Mouse (Mus musculus) gastrocnemius, adult 8-10 months (tissue): ENCODE results near the gene Trip12. TPM values are rescaled to one million over a fixed set of nuclear protein-coding genes. Genes with fewer than 3 reads are reported as not detected.
A peak's percentile ranks its signal among the peaks of the same experiment; 100 is the strongest.

Source experiments
- DNase-seq, 2 experiments: peaks; one replicate each; pipeline ENCODE4 v3.0.0; 2022; ENCODE audit warnings: low spot score in 2 of 2
- total RNA-seq, 4 experiments: library from RNA; stranded (reverse); gene quantifications; 2 replicates each; pipeline ENCODE4 v1.2.4; 2022

Gene Trip12
- total RNA-seq, 4 experiments from 2014 or later: 184 to 209 (median 202) TPM

DNA sequence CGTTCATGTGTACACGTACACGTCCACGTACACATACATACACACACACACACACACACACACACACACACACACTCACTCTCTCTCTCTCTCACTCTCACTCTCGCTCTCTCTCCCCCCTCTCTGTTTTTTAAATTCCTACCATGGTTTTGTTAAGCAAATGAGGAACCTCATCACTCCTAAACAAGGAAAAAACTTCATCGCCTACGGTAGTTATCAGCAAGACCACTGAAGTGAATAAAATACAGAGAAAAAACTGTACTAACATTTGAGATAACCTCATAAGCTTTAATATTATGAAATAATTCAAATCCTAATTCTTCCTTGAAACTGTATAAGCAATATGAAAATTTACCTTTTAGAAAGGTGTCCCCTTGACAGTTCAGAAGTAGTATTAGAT, 45.0 kb downstream of the Trip12 start:
- no peak for DNase-seq

DNA sequence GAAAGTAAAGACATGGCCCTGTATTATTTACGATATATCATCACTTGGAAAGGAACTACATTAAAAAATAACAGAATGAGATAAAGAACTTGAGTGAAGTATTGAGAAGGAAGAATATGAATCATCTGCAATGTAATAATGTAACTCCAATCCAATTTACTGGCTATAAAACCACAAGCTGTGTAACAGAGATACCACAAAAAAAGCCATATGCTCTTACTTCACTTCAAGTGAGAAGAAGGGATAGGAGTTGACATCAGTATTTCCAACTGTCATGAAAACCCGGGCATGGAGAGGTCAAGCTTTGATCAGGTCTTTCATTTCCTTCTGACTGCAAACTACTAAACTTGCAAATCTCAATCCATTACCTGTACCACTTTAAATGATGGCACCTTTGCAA, 48.9 kb downstream of the Trip12 start:
- DNase-seq: no peak

DNA sequence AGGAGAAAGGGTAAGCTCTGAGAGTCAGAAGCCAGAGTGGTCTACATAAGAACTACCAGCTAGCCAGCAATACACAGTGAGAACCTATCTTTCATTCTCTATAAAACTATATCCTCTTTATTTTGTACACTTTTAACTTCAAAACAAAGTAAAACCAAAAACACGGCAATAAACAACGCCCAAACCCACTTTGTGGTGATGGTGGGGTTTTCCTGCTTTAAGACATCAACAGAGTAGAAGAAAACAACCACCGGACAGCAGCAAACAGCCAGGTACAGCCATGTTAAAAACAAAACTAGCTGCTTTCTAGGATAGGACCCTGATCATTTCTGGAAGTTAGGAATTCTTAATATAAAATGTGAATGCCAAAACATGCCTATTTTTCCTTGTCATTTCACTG, 59.7 kb downstream of the Trip12 start:
- DNase-seq: no peak

DNA sequence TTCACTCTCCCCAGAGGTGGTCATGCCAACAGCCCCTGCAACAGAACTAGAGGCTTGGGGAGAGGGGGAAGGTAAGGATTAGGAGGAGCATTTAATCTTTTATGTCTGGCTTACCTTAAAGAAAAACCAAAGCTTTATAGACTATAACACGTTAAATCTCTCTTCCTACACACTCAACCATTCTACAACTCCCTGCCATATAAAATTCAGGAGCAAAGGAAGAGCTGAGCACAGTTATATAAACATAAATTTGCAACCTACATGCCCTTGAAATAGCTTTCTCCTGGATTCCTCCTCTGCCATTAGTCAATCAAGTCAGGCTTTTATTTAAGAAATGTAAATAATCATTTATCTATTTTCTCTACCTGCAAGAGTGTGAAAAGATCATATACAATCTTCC, 62.9 kb downstream of the Trip12 start:
- no peak for DNase-seq

DNA sequence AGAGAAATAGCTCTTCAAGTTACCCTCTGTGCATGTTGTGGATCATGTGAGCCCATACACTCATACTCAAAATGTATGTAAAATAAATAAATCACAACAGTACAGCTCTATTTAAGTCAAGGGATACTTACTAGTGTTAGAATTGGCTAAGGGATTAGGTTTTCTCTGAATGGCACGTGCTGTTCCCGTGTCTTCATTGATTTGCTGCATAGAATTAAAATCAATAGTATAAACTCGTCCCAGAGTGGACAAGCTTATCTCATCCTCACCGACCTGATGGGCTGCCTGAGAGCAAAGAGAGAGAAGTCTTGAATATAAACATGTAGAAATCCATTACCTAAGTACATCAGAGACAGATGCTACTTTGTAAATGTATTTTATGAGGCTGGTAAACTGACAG, 81.5 kb downstream of the Trip12 start:
- no peak for DNase-seq

DNA sequence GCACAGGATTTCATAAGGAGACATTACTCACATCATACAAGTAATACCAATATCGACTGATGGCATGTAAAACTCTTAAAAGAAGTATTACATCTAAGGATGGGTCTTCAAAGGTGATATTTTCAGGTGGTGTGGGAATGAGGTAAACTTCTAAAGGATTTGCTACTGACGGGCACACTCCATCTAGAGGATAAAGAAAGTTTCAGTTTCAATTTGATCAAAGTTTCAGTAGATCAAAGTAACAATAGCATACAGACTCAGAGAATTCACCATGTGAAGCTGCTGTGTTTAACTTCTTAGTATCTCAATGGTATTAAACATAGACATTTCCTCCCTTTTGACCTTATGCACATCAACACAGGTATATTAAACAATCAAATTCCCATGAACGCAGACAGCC, 98.2 kb downstream of the Trip12 start:
- no peak for DNase-seq

DNA sequence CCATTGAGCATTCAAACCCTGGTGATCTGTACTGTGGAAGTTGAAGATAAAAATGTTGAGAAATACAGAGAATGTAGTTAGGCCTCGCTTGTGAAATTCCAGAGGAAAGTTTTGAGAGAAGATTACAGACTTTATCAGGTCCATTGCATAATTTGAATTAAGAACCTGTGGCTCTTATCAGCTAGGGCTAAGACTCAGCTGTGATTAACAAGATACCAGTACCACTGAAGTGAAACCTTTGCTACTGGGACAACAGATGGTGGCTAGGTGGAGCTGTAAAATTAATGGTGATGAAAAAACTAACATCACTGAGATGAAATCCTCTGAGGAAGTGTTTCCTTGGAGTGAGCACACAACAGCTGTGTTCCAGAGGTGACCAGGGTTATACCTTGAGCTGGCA, 100.2 kb downstream of the Trip12 start:
- DNase-seq: no peak

DNA sequence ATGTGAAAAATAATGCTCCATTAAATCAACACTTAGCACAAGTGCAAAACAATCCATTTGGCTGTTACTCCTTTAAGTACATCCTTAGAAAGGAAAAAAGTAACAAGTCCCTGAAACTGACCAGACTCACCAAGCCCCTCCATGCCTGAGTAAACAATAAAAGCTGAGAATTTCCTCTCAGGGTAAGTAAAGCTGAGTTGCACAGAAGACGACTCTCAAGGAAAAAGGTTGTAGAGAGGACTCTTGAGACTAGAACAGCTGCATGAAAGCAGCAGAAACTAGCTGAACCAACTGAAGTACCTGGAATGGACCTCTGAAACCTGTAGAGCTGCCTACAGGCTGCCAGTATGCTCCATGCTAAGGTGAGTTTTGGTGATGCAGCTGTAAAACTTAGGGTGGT, 103.2 kb downstream of the Trip12 start:
- DNase-seq: no peak

DNA sequence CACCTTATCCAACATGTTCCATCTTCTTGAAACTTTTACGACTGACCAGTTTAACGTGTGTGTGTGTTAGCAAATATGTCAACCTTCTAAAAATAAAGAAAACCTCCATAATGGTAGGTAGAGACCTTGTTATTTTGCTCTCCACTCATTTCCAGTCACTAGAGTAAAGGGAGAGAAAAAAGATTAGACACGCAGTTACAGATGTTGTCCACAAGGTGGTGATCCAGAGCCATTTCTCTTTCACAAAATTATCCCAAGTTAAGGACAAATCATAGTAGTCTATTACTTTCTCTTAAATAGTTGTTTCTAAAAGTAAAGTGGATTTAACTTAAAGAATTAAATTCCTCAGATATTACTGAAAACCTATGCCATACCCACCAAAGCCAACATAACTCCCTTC, 106.5 kb downstream of the Trip12 start:
- DNase-seq: no peak

DNA sequence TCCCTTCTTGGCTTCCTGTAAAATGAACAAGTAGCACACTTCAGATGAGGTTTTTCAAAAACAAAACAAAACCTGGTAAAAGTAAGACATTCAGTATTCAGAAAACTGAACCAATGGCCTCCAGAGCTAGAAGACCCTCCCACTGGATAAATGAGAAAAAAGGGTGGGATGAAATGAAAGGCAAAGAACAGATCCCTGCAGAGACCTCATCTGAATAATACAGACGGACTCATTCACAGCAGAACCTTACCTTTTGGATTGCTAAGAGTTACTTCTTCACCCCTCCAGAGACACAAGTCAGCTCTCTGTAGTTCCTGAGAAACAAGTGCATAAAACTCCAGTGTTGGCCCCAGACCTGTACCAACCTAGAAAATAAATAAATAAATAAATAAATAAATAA, 108.6 kb downstream of the Trip12 start:
- no peak for DNase-seq

DNA sequence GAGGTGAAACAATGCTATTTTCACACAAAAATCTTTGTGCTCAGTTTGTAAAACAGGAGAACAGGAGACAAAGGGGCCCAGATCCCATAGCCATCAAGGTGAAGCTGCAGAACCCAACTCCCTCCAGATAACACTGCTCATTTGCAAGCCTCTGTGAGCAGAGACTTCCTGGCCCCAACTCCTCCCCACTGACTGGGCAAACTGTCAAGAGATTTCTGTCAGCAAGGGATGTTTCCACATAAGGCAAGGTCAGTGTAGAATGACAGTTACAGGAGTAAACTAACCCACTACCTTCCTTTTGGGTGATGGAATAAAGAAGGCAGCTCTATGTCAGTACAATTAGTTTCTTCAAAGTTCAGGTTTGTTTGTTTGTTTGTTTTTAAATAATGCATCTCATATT, 117.5 kb downstream of the Trip12 start:
- DNase-seq: no peak

DNA sequence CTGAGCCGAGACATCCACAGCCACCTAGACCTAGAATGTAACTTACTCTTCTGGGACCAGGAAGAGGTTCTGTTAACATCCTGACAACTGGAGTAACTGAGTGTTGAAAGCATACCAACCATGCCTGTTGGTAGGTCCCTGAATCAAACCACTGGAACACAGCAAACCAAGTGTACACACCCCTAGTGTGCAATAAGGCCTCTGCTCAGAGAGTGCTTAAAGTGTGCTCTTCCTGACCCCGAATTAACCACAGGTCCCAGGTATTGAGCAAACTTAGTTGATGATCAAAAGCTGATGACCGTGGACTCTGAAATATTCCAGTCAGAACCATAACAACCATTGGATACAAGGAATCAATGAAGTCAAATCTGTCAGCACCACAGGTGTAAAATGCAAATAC, 117.9 kb downstream of the Trip12 start:
- no peak for DNase-seq

DNA sequence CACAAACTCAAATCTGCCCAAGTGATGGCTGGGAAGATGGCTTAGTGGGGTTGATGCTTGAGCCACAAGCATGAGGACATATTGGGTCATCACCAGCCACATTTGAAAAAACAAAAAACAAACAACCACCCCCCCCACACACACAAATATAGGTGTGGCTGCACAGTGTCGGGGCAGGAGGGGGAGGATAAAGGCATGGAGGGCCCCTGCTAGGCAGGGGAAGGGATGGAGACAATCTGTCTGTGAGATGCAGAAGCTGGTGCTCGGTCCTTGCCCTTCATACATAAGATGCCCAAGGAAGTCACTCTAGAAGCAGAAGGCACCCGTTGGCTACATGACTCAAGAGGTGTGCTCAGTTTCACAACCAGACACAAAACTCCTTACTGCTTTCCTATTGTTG, 118.4 kb downstream of the Trip12 start:
- DNase-seq: no peak

DNA sequence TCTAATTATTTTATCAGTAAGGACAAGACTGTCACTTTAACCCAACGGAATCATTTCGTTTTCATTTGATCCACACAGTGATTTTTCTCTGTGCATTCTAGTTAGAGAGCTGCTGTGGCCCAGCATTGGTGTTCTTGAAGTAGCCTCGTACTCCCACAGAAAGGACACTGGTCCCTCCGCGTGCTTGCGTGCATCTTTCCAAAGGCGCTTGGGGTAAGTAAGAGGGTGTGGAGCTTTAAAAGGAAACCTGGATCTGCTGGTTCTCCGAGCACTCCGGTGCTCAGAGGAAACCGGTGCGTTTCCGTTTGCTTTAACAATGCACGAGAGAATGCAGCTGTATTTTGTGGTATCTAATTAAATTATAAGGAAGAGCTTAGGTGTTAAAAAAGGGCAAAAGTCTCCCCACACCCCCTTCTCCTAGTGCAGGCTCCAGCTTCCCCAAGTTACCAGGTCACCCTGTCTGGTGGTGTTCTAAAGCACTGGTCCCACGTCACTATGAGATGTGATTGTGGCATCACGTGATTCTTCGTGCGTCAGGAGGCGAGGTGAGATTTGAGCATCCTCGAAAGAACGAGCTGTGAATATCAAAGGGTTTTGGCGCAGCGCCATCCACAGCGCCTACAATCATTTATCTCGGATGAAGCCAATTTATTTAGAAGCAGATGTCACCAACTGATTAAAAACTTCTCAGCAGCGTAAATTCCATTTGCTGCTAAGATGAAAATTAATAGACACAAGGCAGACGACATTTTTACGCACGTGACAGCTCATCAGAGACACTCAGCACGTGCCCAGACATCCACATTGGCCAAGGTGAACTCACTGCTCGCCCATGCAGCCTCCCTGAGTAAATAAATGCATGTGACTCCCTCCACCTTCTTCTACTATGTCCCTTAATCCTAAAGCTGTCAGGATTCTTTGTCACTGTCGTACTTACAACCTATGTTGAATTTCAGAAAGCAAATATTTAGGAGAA, 130.2 kb downstream of the Trip12 start:
- DNase-seq: no peak

DNA sequence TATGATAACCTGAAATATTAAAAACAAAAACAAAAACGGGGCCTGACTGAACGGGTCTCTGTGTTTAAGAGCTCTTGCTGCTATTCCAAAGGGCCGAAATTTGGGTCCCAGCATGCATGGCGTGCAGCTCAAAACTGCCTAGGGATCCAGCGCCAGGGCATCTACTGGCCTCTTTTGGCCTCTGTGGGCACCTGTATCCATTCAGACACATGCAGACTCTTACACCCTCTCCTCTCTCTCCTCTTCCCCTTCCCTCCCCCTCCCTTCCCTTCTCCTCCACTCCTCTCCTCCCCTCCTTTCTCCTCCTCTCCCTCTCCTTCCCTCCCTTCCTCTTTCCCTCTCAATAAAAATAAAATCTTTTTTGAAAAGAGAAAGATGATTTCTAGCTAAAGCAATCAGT, 130.9 kb downstream of the Trip12 start:
- DNase-seq: no peak

DNA sequence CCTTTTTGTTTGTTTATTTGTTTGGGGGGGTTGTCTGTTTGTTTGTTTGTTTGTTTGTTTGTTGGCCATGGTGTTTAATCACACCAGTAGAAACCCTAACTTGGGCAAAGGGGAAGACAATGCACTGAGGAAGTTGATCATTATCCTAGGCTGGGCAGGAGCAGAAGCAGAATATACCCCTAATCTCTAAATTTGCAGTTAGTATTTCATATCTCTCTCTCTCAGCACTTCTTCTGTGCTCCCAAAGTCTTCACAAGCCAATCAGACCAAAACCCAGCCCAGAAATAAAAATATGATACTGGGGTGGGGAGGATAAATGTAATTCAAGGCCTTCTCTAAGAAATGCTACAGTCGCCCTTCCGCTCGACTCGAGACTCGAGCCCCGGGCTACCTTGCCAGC, 140.1 kb downstream of the Trip12 start:
- no peak for DNase-seq

DNA sequence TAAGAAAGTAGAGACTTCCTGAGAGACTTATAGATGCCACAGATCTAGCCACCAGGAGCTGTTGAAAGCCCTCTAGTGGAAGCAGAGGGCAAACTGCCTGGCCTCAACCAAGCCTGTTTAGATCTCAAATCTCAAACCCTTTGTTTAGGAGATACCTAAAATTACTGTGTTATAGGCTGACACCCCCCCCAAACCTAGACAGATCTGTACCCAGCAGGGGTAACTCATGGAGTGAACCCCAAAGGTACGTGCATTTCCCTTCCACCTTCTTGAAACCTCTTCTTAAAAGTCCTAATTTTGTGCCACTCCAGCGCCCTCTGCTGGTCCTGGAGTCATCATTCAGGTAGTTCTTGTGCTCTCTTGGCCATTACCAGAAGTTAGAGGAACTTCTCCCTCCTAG, 143.2 kb downstream of the Trip12 start:
- DNase-seq: no peak

DNA sequence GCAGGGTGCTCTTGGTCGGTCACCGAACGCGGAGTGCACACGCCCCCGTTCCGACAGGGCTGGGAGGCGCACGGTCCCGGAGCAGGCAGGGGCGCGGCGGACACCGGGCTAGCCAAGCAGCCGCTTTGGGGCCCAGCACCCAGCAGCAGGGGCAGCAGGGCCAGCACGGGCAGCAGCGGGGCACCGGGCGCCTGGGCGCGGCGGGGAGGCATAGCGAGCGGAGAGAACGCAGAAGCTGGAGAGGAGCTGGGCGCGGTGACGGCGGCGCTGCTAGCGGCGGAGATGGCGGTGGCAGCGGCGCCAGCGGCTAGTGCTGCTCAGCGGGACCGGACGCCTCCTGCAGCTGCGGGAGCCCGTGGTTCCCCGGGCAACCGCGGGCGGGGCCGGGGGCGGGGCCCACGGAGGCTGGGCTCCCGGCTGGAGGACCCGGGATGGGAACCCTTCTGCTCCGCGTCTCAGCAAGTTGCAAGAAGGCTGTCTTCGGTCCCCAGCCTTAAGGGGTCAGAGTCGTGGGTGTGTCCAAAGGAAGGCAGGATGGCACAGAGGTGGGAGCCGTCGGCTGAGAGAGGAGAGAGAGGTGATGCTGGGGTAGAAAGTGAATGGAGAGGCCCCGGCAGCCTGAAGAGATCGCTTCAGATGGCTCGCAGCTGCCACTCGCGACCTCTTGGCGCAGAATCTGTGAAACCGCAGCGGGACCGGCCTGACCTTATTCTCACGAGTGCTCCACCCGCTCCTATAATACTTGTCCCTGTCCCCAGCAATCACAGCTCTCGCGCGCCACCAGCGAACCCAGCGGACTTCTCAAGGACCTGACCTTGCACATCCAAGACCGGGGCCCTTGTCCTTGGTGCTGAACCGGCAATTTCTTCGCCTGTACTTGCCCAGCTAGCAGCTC, 144.6 kb downstream of the Trip12 start, which contains the start of gene Dner:
Dner (minus strand) TSS at position 705 of the 895 bp plus-strand sequence.
- peak; percentile 11 to 22 for DNase-seq

DNA sequence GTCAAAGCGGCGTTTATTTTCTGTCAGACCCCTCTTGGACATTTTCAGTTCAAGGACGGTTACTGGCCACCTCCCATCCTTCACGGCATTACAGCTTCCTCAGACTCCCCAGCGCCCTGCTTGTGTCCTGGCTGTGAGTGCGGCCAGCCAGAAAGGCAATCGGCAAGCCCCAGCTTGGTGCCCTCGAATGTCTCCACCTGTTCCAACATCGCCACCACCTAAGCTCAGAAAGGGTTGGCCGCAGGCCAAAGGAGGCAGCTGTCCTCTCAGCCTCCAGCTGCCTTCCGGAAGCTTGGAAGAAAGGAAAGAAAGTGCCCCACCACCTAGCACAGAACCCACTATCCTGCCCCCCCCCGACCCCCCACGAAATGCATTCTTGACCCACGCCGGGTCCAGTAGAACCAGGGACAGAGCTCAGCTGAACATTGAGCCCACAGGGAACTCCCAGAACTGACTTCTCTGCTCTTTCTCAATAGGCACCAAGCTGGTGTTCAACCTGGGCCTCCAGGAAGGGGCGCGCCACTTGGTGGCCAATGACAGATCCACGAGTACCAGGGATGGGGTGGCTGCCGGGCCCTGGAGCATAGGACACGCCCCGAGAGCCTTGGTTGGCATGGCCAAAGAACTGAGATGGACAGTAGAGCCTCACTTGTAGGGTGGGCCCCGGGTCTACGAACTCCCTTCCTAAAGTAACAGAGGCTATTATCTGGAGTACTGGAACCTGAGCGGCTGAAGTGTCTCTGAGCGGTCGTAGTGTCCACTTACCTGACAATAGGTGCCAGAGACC, 145.4 kb downstream of the Trip12 start:
- DNase-seq: no peak

DNA sequence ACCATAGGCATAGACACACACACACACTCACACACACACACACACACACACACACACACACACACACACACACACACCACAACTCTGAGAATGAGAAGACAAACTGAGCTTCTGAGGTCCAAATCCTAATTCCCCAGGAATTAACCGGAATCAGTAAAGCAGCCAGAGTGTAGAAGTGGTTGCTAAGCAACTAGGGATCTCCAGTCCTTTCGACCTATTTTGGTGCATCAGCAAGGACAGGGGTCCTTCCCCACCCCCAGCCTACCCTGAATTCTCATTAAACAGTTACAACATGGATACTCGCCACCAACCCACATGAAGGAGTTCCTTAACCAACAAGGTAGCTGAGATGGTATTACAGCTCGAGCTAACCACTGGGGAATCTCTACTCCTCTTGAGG, 162.4 kb downstream of the Trip12 start:
- no peak for DNase-seq
